37 mouse cellular contexts compared by ENCODE assay signal in the genomic region with DNA sequence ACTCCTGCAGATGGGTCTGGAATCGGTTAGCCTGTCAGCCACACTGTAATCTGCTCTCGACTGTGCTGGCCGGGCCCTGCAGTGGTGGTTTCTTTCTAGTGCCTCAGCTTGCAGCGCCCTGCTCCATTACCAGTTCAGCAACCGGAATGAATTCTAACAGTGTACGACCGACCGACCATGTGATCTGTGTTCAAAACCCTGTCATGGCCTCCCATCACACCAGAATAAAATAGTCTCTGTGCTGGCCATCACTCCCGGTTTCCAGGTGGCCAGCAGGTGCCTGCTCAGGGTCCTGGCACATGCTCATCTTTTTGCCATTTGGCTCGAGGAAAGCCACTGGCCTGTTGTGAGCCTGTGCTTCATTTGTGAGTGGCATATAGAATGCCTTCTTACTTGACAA. TPM values are rescaled to one million over a fixed set of nuclear protein-coding genes. Genes with fewer than 3 reads are reported as not detected.
DNase-seq lines count a peak whose midpoint lies in the region; ATAC-seq lines count a peak whose summit lies in the region.
"Had no signal": no experiment of that assay in that cellular context is flagged by ENCODE, and none has a peak within 500 bp of the region (broad histone marks: within the 10 kb centered on the region; RNA-seq: fewer than 3 reads in every experiment).

No protein-coding gene starts in this region.

- no peaks in the 10 kb centered on the region for H3K27me3 ChIP-seq in liver, embryonic 13.5 days
- H3K27me3 ChIP-seq: embryonic facial prominence, embryonic 13.5 days; forebrain, embryonic 15.5 days; heart, embryonic 13.5 days; hindbrain, embryonic 15.5 days; limb, embryonic 13.5 days; midbrain, embryonic 15.5 days had no signal

- peak overlapping the region; percentile 42; the same call in 1 of the 2 replicates for H3K27ac ChIP-seq in liver, embryonic 13.5 days
- H3K27ac ChIP-seq: embryonic facial prominence, embryonic 13.5 days; forebrain, embryonic 10.5 days; forebrain, embryonic 15.5 days; heart, adult 2 months; heart, embryonic 13.5 days; hindbrain, embryonic 10.5 days; hindbrain, embryonic 15.5 days; layer of hippocampus, adult 2 months; limb, embryonic 13.5 days; macrophage; midbrain, embryonic 15.5 days; stomach, postnatal 0 days had no signal

- H3K9me3 ChIP-seq in liver, embryonic 13.5 days (replicated peaks) = no peaks in the 10 kb centered on the region
- H3K9me3 ChIP-seq: embryonic facial prominence, embryonic 13.5 days; forebrain, embryonic 10.5 days; forebrain, embryonic 15.5 days; heart, embryonic 13.5 days; hindbrain, embryonic 10.5 days; hindbrain, embryonic 15.5 days; limb, embryonic 13.5 days; midbrain, embryonic 15.5 days had no signal

- 76% methylated on average over 10 of the region's 10 CpGs for WGBS in liver, embryonic 13.5 days (ENCODE audit: insufficient replicate concordance)

- H3K4me3 ChIP-seq in liver, embryonic 13.5 days (replicated peaks) = no peak overlapping the region
- H3K4me3 ChIP-seq: embryonic facial prominence, embryonic 13.5 days; forebrain, embryonic 10.5 days; forebrain, embryonic 15.5 days; heart, adult 2 months; heart, embryonic 13.5 days; hindbrain, embryonic 10.5 days; hindbrain, embryonic 15.5 days; layer of hippocampus, adult 2 months; limb, embryonic 13.5 days; midbrain, embryonic 15.5 days had no signal

- H3K9ac ChIP-seq in liver, embryonic 13.5 days = no peak overlapping the region
- H3K9ac ChIP-seq: embryonic facial prominence, embryonic 13.5 days; forebrain, embryonic 15.5 days; heart, embryonic 13.5 days; hindbrain, embryonic 15.5 days; limb, embryonic 13.5 days; midbrain, embryonic 15.5 days had no signal

- H3K36me3 ChIP-seq in liver, embryonic 13.5 days = peaks cover 55% of the 10 kb centered on the region
- H3K36me3 ChIP-seq: forebrain, embryonic 15.5 days; hindbrain, embryonic 15.5 days; midbrain, embryonic 15.5 days had no signal

- no peak for ATAC-seq in liver, embryonic 13.5 days (ENCODE audit: low read depth)
- ATAC-seq: CD4-positive, CD25-positive, alpha-beta regulatory T cell, adult 4 months; forebrain, embryonic 15.5 days; midbrain, embryonic 15.5 days had no signal

- no peak for DNase-seq in liver, embryonic 13.5 days
- DNase-seq in liver = no peak
- DNase-seq in cerebellum, adult 11-12 months = peak; percentile 76
- peak; percentile 76 for DNase-seq in cerebellum, adult 9-10 months
- peak; percentile 54 to 55 for DNase-seq in cerebellum, postnatal 36 days
- DNase-seq in layer of hippocampus, postnatal 36 days = no peak
- DNase-seq in urinary bladder, postnatal 36 days (ENCODE audit: low spot score in 2 of 2) = no peak
- DNase-seq in frontal cortex, postnatal 14 days (ENCODE audit: low spot score in 2 of 2) = no peak
- DNase-seq: heart, adult 2 months; heart, postnatal 10 days; lung, adult 2 months; lung, postnatal 10 days; spleen, adult 18-20 months; thymus, adult 18-20 months; thymus, postnatal 25 days had no signal

- no peak overlapping the region for H3K4me2 ChIP-seq in liver, embryonic 13.5 days
- H3K4me2 ChIP-seq: embryonic facial prominence, embryonic 13.5 days; forebrain, embryonic 15.5 days; heart, embryonic 13.5 days; hindbrain, embryonic 15.5 days; limb, embryonic 13.5 days; midbrain, embryonic 15.5 days had no signal

- peaks cover 51% of the 10 kb centered on the region for H3K4me1 ChIP-seq in liver, embryonic 13.5 days (replicated peaks)
- H3K4me1 ChIP-seq: embryonic facial prominence, embryonic 13.5 days; hindbrain, embryonic 15.5 days; limb, embryonic 13.5 days; midbrain, embryonic 15.5 days had no signal

RNA-seq across cellular contexts. Expression of a gene that starts 13.6 kb away (rescaled TPM):
- 111 and 125 TPM in 2 replicates for polyA plus RNA-seq in liver, embryonic 13.5 days (2015; fragmentation: Nextera tagmentation; extraction: Ambion mirVana)
- 10 to 100 TPM; 46.1 to 47.3 TPM for total RNA-seq in layer of hippocampus, postnatal 36 days (2021)

RNA-seq across cellular contexts. Expression of a gene that starts 22.1 kb away (rescaled TPM):
- 0.10 and 0.13 TPM in 2 replicates for polyA plus RNA-seq in liver, embryonic 13.5 days (2015; fragmentation: Nextera tagmentation; extraction: Ambion mirVana)
- not detected for total RNA-seq in layer of hippocampus, postnatal 36 days (2021)
- total RNA-seq: adrenal gland, postnatal 36 days; gastrocnemius, adult 8-10 months; gastrocnemius, postnatal 4 days; heart, adult 2 months; heart, postnatal 10 days; layer of hippocampus, adult 2 months; layer of hippocampus, postnatal 14 days; left cerebral cortex, adult 8-10 months; left cerebral cortex, postnatal 36 days; neutrophil, adult 5-6 weeks had no signal
- polyA plus RNA-seq: CD4-positive, CD25-positive, alpha-beta regulatory T cell, adult 4 months; embryonic facial prominence, embryonic 13.5 days; forebrain, embryonic 10.5 days; forebrain, embryonic 15.5 days; frontal cortex, adult 2 months; heart, adult 2 months; hindbrain, embryonic 10.5 days; hindbrain, embryonic 15.5 days; intestine, embryonic 14.5 days; lung, adult 2 months; macrophage; midbrain, embryonic 15.5 days; neural tube, embryonic 11.5 days; stomach, postnatal 0 days had no signal

RNA-seq across cellular contexts. Expression of a gene that starts 56.0 kb away (rescaled TPM):
- 0.43 and 0.51 TPM in 2 replicates for polyA plus RNA-seq in liver, embryonic 13.5 days (2015; fragmentation: Nextera tagmentation; extraction: Ambion mirVana)
- 10 to 100 TPM; 56.5 to 58.3 TPM for total RNA-seq in layer of hippocampus, postnatal 36 days (2021)

Comparison
In these comparisons a context has a peak if more than half of its experiments do, and no peak if none do; other contexts are left out.
1. DNase-seq: peak in cerebellum, adult 11-12 months (single experiment), cerebellum, adult 9-10 months (single experiment) and cerebellum, postnatal 36 days (2 of 2); none in liver, embryonic 13.5 days (single experiment), liver (single experiment), layer of hippocampus, postnatal 36 days (0 of 2), urinary bladder, postnatal 36 days (0 of 2) and frontal cortex, postnatal 14 days (0 of 2).